Mouse (Mus musculus): ENCODE data around the gene Sycp3. TPM values are rescaled to one million over a fixed set of nuclear protein-coding genes. Genes with fewer than 3 reads are reported as not detected.

Gene Sycp3
- polyA plus RNA-seq, 1 experiment from 2014 or later, result not detected

Other genes starting within 250 kb of the Sycp3 start
- 0.99 and 1.0 TPM in 2 replicates for gene Dram1, start 80.5 kb upstream of the Sycp3 start, polyA plus RNA-seq (2014; fragmentation: Nextera tagmentation; extraction: Ambion mirVana)
- 6.7 and 17.6 TPM in 2 replicates for gene Gnptab, start 80.4 kb upstream of the Sycp3 start, polyA plus RNA-seq (2014; fragmentation: Nextera tagmentation; extraction: Ambion mirVana)
- 27.8 and 35.8 TPM in 2 replicates for gene Chpt1, start 44.5 kb downstream of the Sycp3 start, polyA plus RNA-seq (2014; fragmentation: Nextera tagmentation; extraction: Ambion mirVana)
- 1.5 and 1.9 TPM in 2 replicates for gene Mybpc1, start 145.6 kb downstream of the Sycp3 start, polyA plus RNA-seq (2014; fragmentation: Nextera tagmentation; extraction: Ambion mirVana)
- gene Spic, start 225.4 kb downstream of the Sycp3 start, polyA plus RNA-seq (2014; fragmentation: Nextera tagmentation; extraction: Ambion mirVana), result 0.26 and 0.43 TPM in 2 replicates